Mouse (Mus musculus): Measurements from ENCODE around the gene Kcna10. TPM values are rescaled to one million over a fixed set of nuclear protein-coding genes. Genes with fewer than 3 reads are reported as not detected.
A peak's percentile ranks its signal among the peaks of the same experiment; 100 is the strongest.

Gene Kcna10
- polyA plus RNA-seq (2014; fragmentation: Nextera tagmentation; extraction: Ambion mirVana), result not detected in 2 replicates

GRCm38 (mm10) chr3:107182756-107183155 lies at the start of gene Kcna10:
Gene Kcna10, plus strand, starts transcription at chr3:107183056.
- Histone ChIP-seq H3K4me2 (no peak within 1 kb of the TSS), H3K27ac (ENCODE audit: low read depth) (no peak within 1 kb of the TSS), H3K4me1 (ENCODE audit: insufficient read depth) (no peaks in the 10 kb centered on the region), H3K9me3 (ENCODE audit: low read depth, low read length) (no peaks in the 10 kb centered on the region), H3K27me3 (ENCODE audit: insufficient read depth, low read length) (no peaks in the 10 kb centered on the region), H3K4me3 (ENCODE audit: low read depth, low read length) (no peak within 1 kb of the TSS), H3K9ac (no peak within 1 kb of the TSS), H3K36me3 (ENCODE audit: insufficient read depth) (no peaks in the 10 kb centered on the region)
- TF ChIP-seq CTCF (IDR thresholded peaks at IDR 0.05; ENCODE audit: low read depth), result no peak
- DNase-seq (no peak), ATAC-seq (ENCODE audit: insufficient read depth) (no peak)
- WGBS, result 86% methylated on average over 1 of the region's 1 CpGs

GRCm38 (mm10) chr3:107134457-107134856 lies 48.4 kb upstream of the Kcna10 start:
- H3K9ac ChIP-seq, result no peak overlapping the region
- TF ChIP-seq CTCF (IDR thresholded peaks at IDR 0.05; ENCODE audit: low read depth), result no peak
- H3K4me1 ChIP-seq (ENCODE audit: insufficient read depth), result no peaks in the 10 kb centered on the region
- no peaks in the 10 kb centered on the region for H3K36me3 ChIP-seq (ENCODE audit: insufficient read depth)
- no peak overlapping the region for H3K27ac ChIP-seq (ENCODE audit: low read depth)
- no peak overlapping the region for H3K4me2 ChIP-seq
- WGBS, result 76% methylated on average over 3 of the region's 3 CpGs
- H3K27me3 ChIP-seq (ENCODE audit: insufficient read depth, low read length), result no peaks in the 10 kb centered on the region
- H3K4me3 ChIP-seq (ENCODE audit: low read depth, low read length), result no peak overlapping the region
- H3K9me3 ChIP-seq (ENCODE audit: low read depth, low read length), result no peaks in the 10 kb centered on the region
- ATAC-seq (ENCODE audit: insufficient read depth), result no peak
- no peak for DNase-seq

- Histone ChIP-seq H3K27ac (ENCODE audit: low read depth) (no peak overlapping the region), H3K27me3 (ENCODE audit: insufficient read depth, low read length) (no peaks in the 10 kb centered on the region), H3K4me1 (ENCODE audit: insufficient read depth) (no peaks in the 10 kb centered on the region), H3K36me3 (ENCODE audit: insufficient read depth) (no peaks in the 10 kb centered on the region), H3K9ac (no peak overlapping the region), H3K4me3 (ENCODE audit: low read depth, low read length) (no peak overlapping the region), H3K4me2 (no peak overlapping the region), H3K9me3 (ENCODE audit: low read depth, low read length) (no peaks in the 10 kb centered on the region)
- ATAC-seq (ENCODE audit: insufficient read depth) (no peak), DNase-seq (no peak)
- no peak for TF ChIP-seq CTCF (IDR thresholded peaks at IDR 0.05; ENCODE audit: low read depth)
- 73% methylated on average over 7 of the region's 7 CpGs for WGBS
Observed at GRCm38 (mm10) chr3:107147126-107147525, 35.7 kb upstream of the Kcna10 start.

- peak; percentile 54 for DNase-seq
- H3K4me2 ChIP-seq, result no peak overlapping the region
- no peak for ATAC-seq (ENCODE audit: insufficient read depth)
- H3K27me3 ChIP-seq (ENCODE audit: insufficient read depth, low read length), result no peaks in the 10 kb centered on the region
- H3K4me1 ChIP-seq (ENCODE audit: insufficient read depth), result no peaks in the 10 kb centered on the region
- H3K9ac ChIP-seq, result no peak overlapping the region
- peak; percentile 70 for TF ChIP-seq CTCF (IDR thresholded peaks at IDR 0.05; ENCODE audit: low read depth)
- no peaks in the 10 kb centered on the region for H3K36me3 ChIP-seq (ENCODE audit: insufficient read depth)
- no peaks in the 10 kb centered on the region for H3K9me3 ChIP-seq (ENCODE audit: low read depth, low read length)
- 64% methylated on average over 3 of the region's 3 CpGs for WGBS
- no peak overlapping the region for H3K4me3 ChIP-seq (ENCODE audit: low read depth, low read length)
- no peak overlapping the region for H3K27ac ChIP-seq (ENCODE audit: low read depth)
Observed at GRCm38 (mm10) chr3:107149006-107149405, 33.9 kb upstream of the Kcna10 start.

GRCm38 (mm10) chr3:107150469-107150868 lies 32.4 kb upstream of the Kcna10 start:
- WGBS, result 50% methylated on average over 3 of the region's 3 CpGs
- Histone ChIP-seq H3K4me3 (ENCODE audit: low read depth, low read length) (no peak overlapping the region), H3K4me2 (no peak overlapping the region), H3K9me3 (ENCODE audit: low read depth, low read length) (no peaks in the 10 kb centered on the region), H3K4me1 (ENCODE audit: insufficient read depth) (no peaks in the 10 kb centered on the region), H3K27ac (ENCODE audit: low read depth) (no peak overlapping the region), H3K9ac (no peak overlapping the region), H3K27me3 (ENCODE audit: insufficient read depth, low read length) (no peaks in the 10 kb centered on the region), H3K36me3 (ENCODE audit: insufficient read depth) (no peaks in the 10 kb centered on the region)
- no peak for TF ChIP-seq CTCF (IDR thresholded peaks at IDR 0.05; ENCODE audit: low read depth)
- DNase-seq (no peak), ATAC-seq (ENCODE audit: insufficient read depth) (no peak)

GRCm38 (mm10) chr3:107150872-107151540 lies 31.9 kb upstream of the Kcna10 start:
- DNase-seq (no peak), ATAC-seq (ENCODE audit: insufficient read depth) (no peak)
- no peaks in the 10 kb centered on the region for H3K27me3 ChIP-seq (ENCODE audit: insufficient read depth, low read length)
- H3K27ac ChIP-seq (ENCODE audit: low read depth), result no peak overlapping the region
- H3K4me1 ChIP-seq (ENCODE audit: insufficient read depth), result no peaks in the 10 kb centered on the region
- H3K9me3 ChIP-seq (ENCODE audit: low read depth, low read length), result no peaks in the 10 kb centered on the region
- H3K9ac ChIP-seq, result no peak overlapping the region
- no peak overlapping the region for H3K4me3 ChIP-seq (ENCODE audit: low read depth, low read length)
- H3K4me2 ChIP-seq, result no peak overlapping the region
- TF ChIP-seq CTCF (IDR thresholded peaks at IDR 0.05; ENCODE audit: low read depth), result no peak
- WGBS, result 59% methylated on average over 7 of the region's 7 CpGs
- H3K36me3 ChIP-seq (ENCODE audit: insufficient read depth), result no peaks in the 10 kb centered on the region

- no peak for ATAC-seq (ENCODE audit: insufficient read depth)
- TF ChIP-seq CTCF (IDR thresholded peaks at IDR 0.05; ENCODE audit: low read depth), result no peak
- 76% methylated on average over 11 of the region's 11 CpGs for WGBS
Observed at GRCm38 (mm10) chr3:107153772-107154655, 28.8 kb upstream of the Kcna10 start.

More at GRCm38 (mm10) chr3:107153772-107154655, 28.8 kb upstream of the Kcna10 start:
- Histone ChIP-seq H3K27me3 (ENCODE audit: insufficient read depth, low read length) (no peaks in the 10 kb centered on the region), H3K36me3 (ENCODE audit: insufficient read depth) (no peaks in the 10 kb centered on the region), H3K9ac (no peak overlapping the region), H3K9me3 (ENCODE audit: low read depth, low read length) (no peaks in the 10 kb centered on the region), H3K4me2 (no peak overlapping the region), H3K27ac (ENCODE audit: low read depth) (no peak overlapping the region), H3K4me3 (ENCODE audit: low read depth, low read length) (no peak overlapping the region), H3K4me1 (ENCODE audit: insufficient read depth) (no peaks in the 10 kb centered on the region)
- DNase-seq, result no peak

Measured in lung, embryonic 14.5 days (tissue).